Mouse (Mus musculus) midbrain, postnatal 0 days (tissue): ENCODE data around the gene Wdtc1. TPM values are rescaled to one million over a fixed set of nuclear protein-coding genes. Genes with fewer than 3 reads are reported as not detected.

Source experiments
- ATAC-seq: fragments of 200-750 bp; cut with Nextera tagmentation; 2 replicates; pipeline ENCODE4 v1.8.0; 2017; ENCODE audit warnings: moderate number of reproducible peaks, mild to moderate bottlenecking, moderate TSS enrichment, moderate library complexity; ENCODE audit not compliant: low FRiP score
- DNase-seq: peaks from one replicate; pipeline ENCODE4 v3.0.0-alpha.2; 2015; ENCODE audit warnings: low spot score
- H3K27ac ChIP-seq: fragments of 300-500 bp; sonication (generic); 2 replicates; pipeline ENCODE4 v1.5.1; 2014; ENCODE audit warnings: low read depth, mild to moderate bottlenecking, low read length, mixed read lengths
- H3K27me3 ChIP-seq: fragments of 300-500 bp; sonication (generic); 2 replicates; pipeline ENCODE4 v1.6.1; 2014; ENCODE audit warnings: low read length, control low read depth, mixed read lengths; ENCODE audit not compliant: insufficient read depth
- H3K36me3 ChIP-seq: fragments of 300-500 bp; sonication (generic); 2 replicates; pipeline ENCODE4 v1.6.1; 2014; ENCODE audit warnings: low read length, control low read depth, mixed read lengths; ENCODE audit not compliant: insufficient read depth
- H3K4me1 ChIP-seq: fragments of 300-500 bp; sonication (generic); 2 replicates; pipeline ENCODE4 v1.6.1; 2014; ENCODE audit warnings: mild to moderate bottlenecking, control low read depth, antibody characterized with exemption, low read length, mixed read lengths; ENCODE audit not compliant: insufficient read depth
- H3K4me2 ChIP-seq: fragments of 300-500 bp; sonication (generic); 2 replicates; pipeline ENCODE4 v1.6.1; 2014; ENCODE audit warnings: low read depth, mild to moderate bottlenecking, low read length, mixed read lengths; ENCODE audit not compliant: poor library complexity, severe bottlenecking
- H3K4me3 ChIP-seq: fragments of 300-500 bp; sonication (generic); 2 replicates; pipeline ENCODE4 v1.5.1; 2014; ENCODE audit warnings: low read depth, mild to moderate bottlenecking, low read length, moderate library complexity
- H3K9ac ChIP-seq: fragments of 300-500 bp; sonication (generic); replicated peaks from 2 replicates; pipeline ENCODE4 v1.6.1; 2014; ENCODE audit warnings: mild to moderate bottlenecking, low read length, moderate library complexity, mixed read lengths; ENCODE audit not compliant: poor library complexity, severe bottlenecking
- H3K9me3 ChIP-seq: fragments of 300-500 bp; sonication (generic); 2 replicates; pipeline ENCODE4 v1.6.1; 2016; ENCODE audit warnings: low read length, control low read depth
- CTCF ChIP-seq: IDR thresholded peaks from 2 replicates; pipeline ENCODE4 v1.5.1; 2016; ENCODE audit warnings: antibody characterized with exemption, mild to moderate bottlenecking
- WGBS: fragments of 180-500 bp; shearing (Covaris S2); extraction: QIAGEN DNeasy Blood & Tissue Kit; methylation state at CpG from one replicate; pipeline ENCODE4 v1.1.7; 2014; 5-methylcytosine and 5-hydroxymethylcytosine counted together
- polyA plus RNA-seq: library from polyadenylated mRNA; unstranded; fragments of >200 nt; fragmentation: Nextera tagmentation; extraction: Ambion mirVana; gene quantifications from 2 replicates; pipeline ENCODE4 v1.2.1, GENCODE M21; 2015
- total RNA-seq: library from RNA; depleted of rRNA; stranded (reverse); fragments of >200 nt; gene quantifications from 2 replicates; pipeline ENCODE4 v1.2.3, GENCODE M21; 2014

Gene Wdtc1
- total and polyA plus RNA-seq, 2 experiments from 2014 or later: 15.6 to 54.8 TPM

- Histone ChIP-seq H3K4me1 (no peaks in the 10 kb centered on the region), H3K9me3 (no peaks in the 10 kb centered on the region), H3K4me2 (no peak overlapping the region), H3K4me3 (no peak overlapping the region), H3K27me3 (no peaks in the 10 kb centered on the region), H3K9ac (no peak overlapping the region), H3K27ac (no peak overlapping the region), H3K36me3 (no peaks in the 10 kb centered on the region)
- WGBS: 75% methylated on average over 16 of the region's 16 CpGs
- DNase-seq (peak; percentile 52), ATAC-seq (no peak)
- TF ChIP-seq CTCF: no peak
Observed at GRCm38 (mm10) chr4:133388781-133389552, 35.7 kb upstream of the Wdtc1 start.

GRCm38 (mm10) chr4:133387053-133387452 is 33.8 kb upstream of the Wdtc1 start:
- H3K27ac ChIP-seq: no peak overlapping the region
- no peaks in the 10 kb centered on the region for H3K36me3 ChIP-seq
- no peaks in the 10 kb centered on the region for H3K4me1 ChIP-seq
- TF ChIP-seq CTCF: no peak
- H3K27me3 ChIP-seq: no peaks in the 10 kb centered on the region
- no peak overlapping the region for H3K4me2 ChIP-seq
- no peak overlapping the region for H3K9ac ChIP-seq
- no peak overlapping the region for H3K4me3 ChIP-seq
- ATAC-seq (no peak), DNase-seq (no peak)
- H3K9me3 ChIP-seq: no peaks in the 10 kb centered on the region

- H3K36me3 ChIP-seq: no peaks in the 10 kb centered on the region
- TF ChIP-seq CTCF: no peak
- H3K4me3 ChIP-seq: no peak overlapping the region
- WGBS: 72% methylated on average over 7 of the region's 7 CpGs
- H3K9ac ChIP-seq: no peak overlapping the region
- DNase-seq (no peak), ATAC-seq (no peak)
- no peak overlapping the region for H3K4me2 ChIP-seq
- H3K27me3 ChIP-seq: no peaks in the 10 kb centered on the region
- no peaks in the 10 kb centered on the region for H3K9me3 ChIP-seq
- H3K4me1 ChIP-seq: no peaks in the 10 kb centered on the region
- H3K27ac ChIP-seq: no peak overlapping the region
Observed at GRCm38 (mm10) chr4:133386061-133386797, 32.9 kb upstream of the Wdtc1 start.

DNA sequence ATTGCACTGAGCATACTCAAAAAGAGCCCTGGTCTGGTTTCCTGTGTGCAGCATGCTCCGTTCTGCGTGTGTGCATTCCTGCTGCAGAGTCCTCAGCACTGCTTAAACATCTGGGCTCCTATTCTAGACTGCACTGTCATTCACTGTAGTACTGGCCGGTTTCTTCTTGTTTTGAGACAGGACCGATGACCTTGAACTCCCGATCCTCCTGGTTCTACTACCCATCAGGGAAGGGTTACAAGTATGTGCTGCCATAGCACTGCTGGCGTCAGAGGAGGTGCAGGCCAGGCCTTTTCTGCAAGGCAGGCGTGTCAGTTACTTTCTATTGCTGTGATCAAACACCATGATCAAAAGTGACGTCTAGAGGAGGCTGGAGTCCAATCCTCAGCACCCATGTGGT is 27.9 kb upstream of the Wdtc1 start:
- no peaks in the 10 kb centered on the region for H3K9me3 ChIP-seq
- H3K4me3 ChIP-seq: no peak overlapping the region
- no peaks in the 10 kb centered on the region for H3K36me3 ChIP-seq
- no peak overlapping the region for H3K4me2 ChIP-seq
- no peak for ATAC-seq
- peaks cover 3% of the 10 kb centered on the region; the same call in 1 of the 2 replicates for H3K4me1 ChIP-seq
- no peak for TF ChIP-seq CTCF
- no peak for DNase-seq
- 75% methylated on average over 8 of the region's 8 CpGs for WGBS
- H3K9ac ChIP-seq: no peak overlapping the region
- H3K27me3 ChIP-seq: no peaks in the 10 kb centered on the region
- H3K27ac ChIP-seq: no peak overlapping the region

DNA sequence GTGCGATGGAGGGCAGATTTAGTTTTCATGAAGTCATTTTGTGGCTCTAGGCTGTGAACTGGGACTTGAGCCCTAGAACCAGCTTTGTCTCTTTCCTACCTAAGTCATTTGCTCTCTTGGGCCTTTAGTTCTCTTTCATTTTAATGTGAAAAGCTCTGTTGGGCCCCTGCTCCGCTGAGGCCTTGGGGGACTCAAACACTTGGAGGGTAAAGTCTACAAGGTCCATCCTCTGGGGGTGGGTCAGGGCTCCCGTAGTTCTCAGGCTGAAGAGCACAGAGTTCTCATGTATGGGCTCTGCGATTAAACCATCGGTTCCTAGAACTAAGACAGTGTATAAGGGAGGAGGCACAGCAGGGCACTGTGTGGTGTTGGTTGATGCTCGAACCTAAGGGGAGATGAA is 27.3 kb upstream of the Wdtc1 start:
- H3K9ac ChIP-seq: no peak overlapping the region
- no peak overlapping the region for H3K4me2 ChIP-seq
- DNase-seq (no peak), ATAC-seq (no peak)
- H3K36me3 ChIP-seq: no peaks in the 10 kb centered on the region
- no peaks in the 10 kb centered on the region for H3K9me3 ChIP-seq
- H3K4me3 ChIP-seq: no peak overlapping the region
- TF ChIP-seq CTCF: no peak
- H3K27ac ChIP-seq: no peak overlapping the region
- no peaks in the 10 kb centered on the region for H3K27me3 ChIP-seq
- WGBS: 53% methylated on average over 6 of the region's 6 CpGs
- peaks cover 8% of the 10 kb centered on the region; the same call in 1 of the 2 replicates for H3K4me1 ChIP-seq

- Histone ChIP-seq H3K36me3 (no peaks in the 10 kb centered on the region), H3K9me3 (no peaks in the 10 kb centered on the region), H3K9ac (no peak overlapping the region), H3K27me3 (no peaks in the 10 kb centered on the region), H3K4me3 (no peak overlapping the region), H3K27ac (no peak overlapping the region), H3K4me1 (peaks cover 11% of the 10 kb centered on the region; the same call in 1 of the 2 replicates), H3K4me2 (no peak overlapping the region)
- DNase-seq (no peak), ATAC-seq (no peak)
- no peak for TF ChIP-seq CTCF
- 80% methylated on average over 3 of the region's 3 CpGs for WGBS
Observed at GRCm38 (mm10) chr4:133379861-133380260, 26.6 kb upstream of the Wdtc1 start.
